Mouse (Mus musculus) limb, embryonic 15.5 days (tissue): ENCODE measurements at regions not wholly inside any gene's neighbourhood (a gene's known extent, or its start where the extent isn't known, plus 50 kb on each side); places are given as distances from the start of the nearest gene placed in this dataset.

ENCODE experiments used
- ATAC-seq: fragments of 200-750 bp; cut with Nextera tagmentation; 2 replicates; pipeline ENCODE4 v1.8.0; 2017; ENCODE audit warnings: low read depth, moderate TSS enrichment; ENCODE audit not compliant: insufficient number of reproducible peaks, low FRiP score, low TSS enrichment
- H3K27ac ChIP-seq: fragments of 300-500 bp; sonication (generic); 2 replicates; pipeline ENCODE4 v1.5.1; 2015; ENCODE audit warnings: moderate library complexity, mild to moderate bottlenecking, inconsistent platforms
- H3K27me3 ChIP-seq: fragments of 300-500 bp; sonication (generic); 2 replicates; pipeline ENCODE4 v1.6.1; 2015; ENCODE audit warnings: inconsistent platforms
- H3K36me3 ChIP-seq: fragments of 300-500 bp; sonication (generic); 2 replicates; pipeline ENCODE4 v1.6.1; 2015; ENCODE audit warnings: inconsistent platforms
- H3K4me1 ChIP-seq: fragments of 300-500 bp; sonication (generic); 2 replicates; pipeline ENCODE4 v1.6.1; 2015; ENCODE audit warnings: inconsistent platforms
- H3K4me2 ChIP-seq: fragments of 300-500 bp; sonication (generic); 2 replicates; pipeline ENCODE4 v1.6.1; 2015; ENCODE audit warnings: mild to moderate bottlenecking, inconsistent platforms
- H3K4me3 ChIP-seq: fragments of 300-500 bp; sonication (generic); 2 replicates; pipeline ENCODE4 v1.5.1; 2015; ENCODE audit warnings: mild to moderate bottlenecking, inconsistent platforms
- H3K9ac ChIP-seq: fragments of 300-500 bp; sonication (generic); 2 replicates; pipeline ENCODE4 v1.6.1; 2015; ENCODE audit warnings: inconsistent platforms
- H3K9me3 ChIP-seq: fragments of 300-500 bp; sonication (generic); 2 replicates; pipeline ENCODE4 v1.6.1; 2016; ENCODE audit warnings: inconsistent platforms
- WGBS: fragments of 180-500 bp; shearing (Covaris S2); methylation state at CpG from one replicate; pipeline ENCODE4 v1.1.7; 2015; 5-methylcytosine and 5-hydroxymethylcytosine counted together

- ATAC-seq: no peak
- no peak overlapping the region for H3K4me3 ChIP-seq
- H3K4me1 ChIP-seq: no peaks in the 10 kb centered on the region; the same call in 1 of the 2 replicates
- H3K27me3 ChIP-seq: no peaks in the 10 kb centered on the region
- no peaks in the 10 kb centered on the region for H3K9me3 ChIP-seq
- H3K9ac ChIP-seq: no peak overlapping the region
- WGBS: 91% methylated on average over 6 of the region's 6 CpGs
- H3K4me2 ChIP-seq: no peak overlapping the region
- no peaks in the 10 kb centered on the region for H3K36me3 ChIP-seq
- no peak overlapping the region for H3K27ac ChIP-seq
Measured at GRCm38 (mm10) chr3:27815201-27815695, 80.9 kb downstream of the Tmem212 start.

GRCm38 (mm10) chr3:27804271-27804670 lies 91.9 kb downstream of the Tmem212 start:
- Histone ChIP-seq H3K4me2 (no peak overlapping the region), H3K4me3 (no peak overlapping the region), H3K4me1 (no peaks in the 10 kb centered on the region), H3K9me3 (no peaks in the 10 kb centered on the region), H3K36me3 (no peaks in the 10 kb centered on the region), H3K9ac (no peak overlapping the region), H3K27me3 (no peaks in the 10 kb centered on the region), H3K27ac (no peak overlapping the region)
- WGBS: 66% methylated on average over 5 of the region's 5 CpGs
- no peak for ATAC-seq

- Histone ChIP-seq H3K4me1 (no peaks in the 10 kb centered on the region), H3K27me3 (no peaks in the 10 kb centered on the region), H3K27ac (no peak overlapping the region), H3K4me2 (no peak overlapping the region), H3K4me3 (no peak overlapping the region), H3K9ac (no peak overlapping the region), H3K36me3 (no peaks in the 10 kb centered on the region), H3K9me3 (no peaks in the 10 kb centered on the region)
- ATAC-seq: no peak
- 48% methylated on average over 3 of the region's 3 CpGs for WGBS
Measured at GRCm38 (mm10) chr3:27791633-27791951, 80.5 kb upstream of the Fndc3b start.

- Histone ChIP-seq H3K4me3 (no peak overlapping the region), H3K4me2 (no peak overlapping the region), H3K27me3 (no peaks in the 10 kb centered on the region), H3K4me1 (no peaks in the 10 kb centered on the region), H3K9me3 (no peaks in the 10 kb centered on the region), H3K9ac (no peak overlapping the region), H3K36me3 (no peaks in the 10 kb centered on the region), H3K27ac (no peak overlapping the region)
- WGBS: 76% methylated on average over 13 of the region's 13 CpGs
- ATAC-seq: no peak
Measured at GRCm38 (mm10) chr3:27790932-27791632, 80.0 kb upstream of the Fndc3b start.

DNA sequence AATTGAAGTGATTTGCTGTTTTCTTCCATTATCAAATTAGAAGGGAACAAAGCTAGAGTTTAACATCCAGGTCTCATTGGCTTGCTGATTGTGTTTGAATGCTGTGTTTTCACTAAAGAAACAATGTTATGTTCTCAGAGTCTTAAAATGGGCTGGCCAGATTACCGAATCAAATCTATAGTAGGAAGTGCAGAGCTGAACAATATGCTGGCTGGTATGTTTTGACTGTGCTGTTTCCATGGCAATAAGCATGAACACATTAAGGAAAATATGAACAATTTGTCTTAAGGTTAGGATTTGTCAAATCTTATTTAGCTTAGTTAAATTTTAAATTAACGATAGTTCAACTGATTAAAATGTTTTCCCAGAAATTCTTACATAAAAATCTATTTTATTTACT lies 72.8 kb upstream of the Fndc3b start:
- no peak overlapping the region for H3K4me3 ChIP-seq
- H3K4me1 ChIP-seq: peaks cover 10% of the 10 kb centered on the region; the same call in 1 of the 2 replicates
- no peak for ATAC-seq
- H3K9me3 ChIP-seq: no peaks in the 10 kb centered on the region
- no peaks in the 10 kb centered on the region for H3K36me3 ChIP-seq
- no peak overlapping the region for H3K4me2 ChIP-seq
- H3K9ac ChIP-seq: no peak overlapping the region
- 64% methylated on average over 2 of the region's 2 CpGs for WGBS
- H3K27ac ChIP-seq: no peak overlapping the region
- no peaks in the 10 kb centered on the region for H3K27me3 ChIP-seq

DNA sequence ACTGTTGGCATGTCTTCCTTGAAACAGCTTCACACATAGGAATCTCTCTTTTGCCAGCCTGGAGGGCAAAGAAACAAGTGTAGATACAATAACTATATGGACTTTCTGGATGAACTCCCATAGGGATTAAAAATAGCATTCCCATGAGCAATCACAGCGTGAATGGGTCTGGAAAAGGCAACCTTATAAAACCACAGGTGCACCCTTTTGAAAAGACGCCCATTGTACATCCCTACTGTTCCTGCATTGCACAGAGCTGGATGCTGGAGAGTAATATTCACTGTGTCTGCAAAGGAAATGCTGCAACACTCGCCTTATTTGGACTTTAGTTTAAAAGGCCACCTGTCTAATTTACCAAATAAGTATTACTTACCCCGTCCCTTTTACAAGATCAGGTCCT lies 72.4 kb upstream of the Fndc3b start:
- Histone ChIP-seq H3K9me3 (no peaks in the 10 kb centered on the region), H3K27me3 (no peaks in the 10 kb centered on the region), H3K9ac (no peak overlapping the region), H3K4me3 (no peak overlapping the region), H3K27ac (no peak overlapping the region), H3K4me2 (no peak overlapping the region), H3K4me1 (peaks cover 10% of the 10 kb centered on the region; the same call in 1 of the 2 replicates), H3K36me3 (no peaks in the 10 kb centered on the region)
- ATAC-seq: no peak
- WGBS: 36% methylated on average over 4 of the region's 4 CpGs

GRCm38 (mm10) chr3:27782056-27782765 lies 71.1 kb upstream of the Fndc3b start:
- Histone ChIP-seq H3K27ac (peak overlapping the region; percentile 81), H3K9me3 (no peaks in the 10 kb centered on the region), H3K9ac (no peak overlapping the region), H3K4me1 (peaks cover 10% of the 10 kb centered on the region; the same call in 1 of the 2 replicates), H3K4me2 (no peak overlapping the region), H3K27me3 (no peaks in the 10 kb centered on the region), H3K36me3 (no peaks in the 10 kb centered on the region), H3K4me3 (no peak overlapping the region)
- 36% methylated on average over 19 of the region's 19 CpGs for WGBS
- ATAC-seq: peak; percentile 86

DNA sequence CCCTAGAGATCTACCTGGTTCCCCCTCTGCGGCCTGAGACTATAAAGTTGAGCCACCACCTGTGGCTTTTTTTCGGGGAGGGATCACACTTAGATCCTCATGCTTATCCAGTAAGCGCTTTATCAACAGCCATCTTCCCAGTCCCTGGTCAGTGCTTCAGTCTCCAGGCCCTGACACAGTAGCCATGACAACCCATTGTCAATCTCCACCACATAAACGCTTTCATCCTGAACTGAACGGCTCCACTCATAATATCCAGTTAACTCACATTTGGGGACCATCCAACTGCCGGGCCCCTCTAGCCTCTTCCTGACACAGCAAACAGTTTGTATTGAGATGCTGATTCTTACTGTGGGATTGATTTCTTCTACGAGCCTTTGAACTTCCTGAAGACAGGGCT lies 68.8 kb upstream of the Fndc3b start:
- H3K27ac ChIP-seq: no peak overlapping the region
- no peaks in the 10 kb centered on the region for H3K27me3 ChIP-seq
- no peak overlapping the region for H3K9ac ChIP-seq
- 64% methylated on average over 7 of the region's 7 CpGs for WGBS
- H3K4me1 ChIP-seq: peaks cover 10% of the 10 kb centered on the region; the same call in 1 of the 2 replicates
- no peak overlapping the region for H3K4me3 ChIP-seq
- no peak for ATAC-seq
- H3K4me2 ChIP-seq: no peak overlapping the region
- no peaks in the 10 kb centered on the region for H3K9me3 ChIP-seq
- no peaks in the 10 kb centered on the region for H3K36me3 ChIP-seq

GRCm38 (mm10) chr3:27777751-27778150 lies 66.6 kb upstream of the Fndc3b start:
- H3K4me1 ChIP-seq: peaks cover 10% of the 10 kb centered on the region; the same call in 1 of the 2 replicates
- 90% methylated on average over 6 of the region's 6 CpGs for WGBS

GRCm38 (mm10) chr3:27773176-27773575 lies 62.1 kb upstream of the Fndc3b start:
- H3K9me3 ChIP-seq: no peaks in the 10 kb centered on the region
- peaks cover 8% of the 10 kb centered on the region; the same call in 1 of the 2 replicates for H3K4me1 ChIP-seq
- H3K36me3 ChIP-seq: no peaks in the 10 kb centered on the region
- no peak overlapping the region for H3K4me3 ChIP-seq
- H3K4me2 ChIP-seq: no peak overlapping the region
- H3K27me3 ChIP-seq: no peaks in the 10 kb centered on the region
- 87% methylated on average over 3 of the region's 3 CpGs for whole genome bisulfite sequencing
- no peak for ATAC-seq
- no peak overlapping the region for H3K27ac ChIP-seq
- H3K9ac ChIP-seq: no peak overlapping the region

More at GRCm38 (mm10) chr3:27777751-27778150, 66.6 kb upstream of the Fndc3b start:
- Histone ChIP-seq H3K4me2 (no peak overlapping the region), H3K4me3 (no peak overlapping the region), H3K9ac (no peak overlapping the region), H3K27me3 (no peaks in the 10 kb centered on the region), H3K9me3 (no peaks in the 10 kb centered on the region), H3K36me3 (no peaks in the 10 kb centered on the region), H3K27ac (no peak overlapping the region)
- no peak for ATAC-seq

GRCm38 (mm10) chr3:27769438-27769837 lies 58.3 kb upstream of the Fndc3b start:
- Histone ChIP-seq H3K4me3 (no peak overlapping the region), H3K9ac (no peak overlapping the region), H3K4me1 (peaks cover 22% of the 10 kb centered on the region), H3K4me2 (no peak overlapping the region), H3K36me3 (no peaks in the 10 kb centered on the region), H3K27me3 (no peaks in the 10 kb centered on the region), H3K27ac (no peak overlapping the region), H3K9me3 (no peaks in the 10 kb centered on the region)
- 90% methylated on average over 5 of the region's 5 CpGs for WGBS
- ATAC-seq: no peak

DNA sequence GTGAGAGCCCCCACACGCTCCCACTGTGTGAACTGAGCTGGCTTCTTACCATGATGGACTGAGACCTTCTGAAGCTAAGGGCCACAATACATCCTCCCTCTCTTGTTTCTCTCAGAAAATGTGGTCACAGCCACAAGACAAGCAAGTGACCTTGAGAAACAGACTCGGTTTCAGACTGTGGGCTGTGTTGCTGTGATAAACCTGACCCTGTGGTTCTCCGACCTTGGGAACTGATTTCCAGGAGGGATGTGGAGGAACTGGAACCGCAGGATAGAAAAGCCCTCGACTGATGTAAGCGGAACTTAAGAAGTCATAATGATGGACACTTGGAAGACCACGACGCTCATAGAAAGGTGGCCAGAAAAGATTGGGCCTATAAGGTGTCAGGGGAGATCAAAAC lies 56.1 kb upstream of the Fndc3b start:
- H3K4me1 ChIP-seq: peaks cover 22% of the 10 kb centered on the region

More for the DNA sequence above, 56.1 kb upstream of the Fndc3b start:
- H3K27ac ChIP-seq: no peak overlapping the region
- H3K9ac ChIP-seq: no peak overlapping the region
- no peak overlapping the region for H3K4me2 ChIP-seq
- no peak overlapping the region for H3K4me3 ChIP-seq
- ATAC-seq: no peak
- H3K9me3 ChIP-seq: no peaks in the 10 kb centered on the region
- no peaks in the 10 kb centered on the region for H3K36me3 ChIP-seq
- no peaks in the 10 kb centered on the region for H3K27me3 ChIP-seq
- 84% methylated on average over 8 of the region's 8 CpGs for WGBS
